Mouse (Mus musculus) lung, postnatal 0 days (tissue): Measurements from ENCODE around the gene Ift43.

Source experiments
- CTCF ChIP-seq: IDR thresholded peaks from 2 replicates; pipeline ENCODE4 v1.5.1; 2016; ENCODE audit warnings: antibody characterized with exemption, mild to moderate bottlenecking
- EP300 ChIP-seq: IDR thresholded peaks from 2 replicates; pipeline ENCODE4 v1.6.1; 2016; ENCODE audit warnings: antibody characterized with exemption, mild to moderate bottlenecking, control low read depth

GRCm38 (mm10) chr12:86116295-86116835, 34.0 kb downstream of the Ift43 start:
- TF ChIP-seq CTCF (no peak), EP300 (no peak)
